Comparison of ENCODE assay signal across 8 mouse cellular contexts in genomic region chr13:97439216-97439979, GRCm38 (mm10).
DNase-seq lines count a peak whose midpoint lies in the region; ATAC-seq and TF ChIP-seq lines count a peak whose summit lies in the region.

No protein-coding gene starts in this region.

- H3K27ac ChIP-seq in heart, embryonic 10.5 days, result peak overlapping the region; percentile 85
- peak overlapping the region; percentile 52 for H3K27ac ChIP-seq in ES-Bruce4 (ENCODE audit: insufficient read depth, low read length)
- H3K27ac ChIP-seq in embryonic facial prominence, embryonic 14.5 days (replicated peaks; ENCODE audit: low read depth, low read length), result peak overlapping the region; percentile 22; the same call in 1 of the 2 replicates
- no peak overlapping the region for H3K27ac ChIP-seq in limb, embryonic 13.5 days
- peak overlapping the region; percentile 18 for H3K27ac ChIP-seq in neural tube, embryonic 14.5 days (ENCODE audit: low read depth, low read length)

- intact Hi-C loops in heart, postnatal 36 days (cut with DNase I), result loop anchor here (5.0 to 10.0 kb wide), 2 partner anchors 142 to 495 kb away; no protein-coding TSS in a partner anchor
- intact Hi-C loops in left cerebral cortex, postnatal 25 days (cut with DNase I), result loop anchor here (5.0 kb wide), 1 partner anchor 197 kb away; the partner anchor contains the start of gene Enc1

- peak overlapping the region; percentile 53 for H3K9ac ChIP-seq in ES-Bruce4 (ENCODE audit: low read depth, poor library complexity, severe bottlenecking)
- no peak overlapping the region for H3K9ac ChIP-seq in embryonic facial prominence, embryonic 14.5 days (ENCODE audit: low read depth, low read length)
- H3K9ac ChIP-seq in limb, embryonic 13.5 days, result 0 out of 2 replicates have a peak overlapping the region, but pooled peaks have one; percentile 5
- H3K9ac ChIP-seq in neural tube, embryonic 14.5 days (replicated peaks; ENCODE audit: low read depth, low read length), result no peak overlapping the region; the same call in 1 of the 2 replicates

- TF ChIP-seq EP300 in ES-Bruce4 (IDR thresholded peaks at IDR 0.05; ENCODE audit: insufficient read depth, low read depth, low read length), result 0 out of 2 replicates have a peak, but pooled peaks have one; percentile 11

- H3K4me3 ChIP-seq in heart, embryonic 10.5 days, result peak overlapping the region; percentile 45
- peak overlapping the region; percentile 10 for H3K4me3 ChIP-seq in ES-Bruce4 (ENCODE audit: low read depth, low read length)
- no peak overlapping the region for H3K4me3 ChIP-seq in embryonic facial prominence, embryonic 14.5 days (ENCODE audit: low read depth, low read length)
- H3K4me3 ChIP-seq in limb, embryonic 13.5 days, result no peak overlapping the region
- H3K4me3 ChIP-seq in neural tube, embryonic 14.5 days (ENCODE audit: low read depth, low read length), result no peak overlapping the region

- H3K27me3 ChIP-seq in heart, embryonic 10.5 days (ENCODE audit: insufficient read depth, poor library complexity, severe bottlenecking), result no peaks in the 10 kb centered on the region
- H3K27me3 ChIP-seq in ES-Bruce4 (ENCODE audit: control insufficient read depth, insufficient read depth, low read length, poor library complexity, severe bottlenecking), result no peaks in the 10 kb centered on the region
- H3K27me3 ChIP-seq in embryonic facial prominence, embryonic 14.5 days (replicated peaks; ENCODE audit: control insufficient read depth, insufficient read depth, low read length), result no peaks in the 10 kb centered on the region
- peaks cover 6% of the 10 kb centered on the region; the same call in 1 of the 2 replicates for H3K27me3 ChIP-seq in limb, embryonic 13.5 days
- H3K27me3 ChIP-seq in neural tube, embryonic 14.5 days (ENCODE audit: control insufficient read depth, insufficient read depth, low read length), result no peaks in the 10 kb centered on the region

- no peak for TF ChIP-seq POLR2A in ES-Bruce4 (IDR thresholded peaks at IDR 0.05; ENCODE audit: insufficient read depth, low read length)

- H3K9me3 ChIP-seq in heart, embryonic 10.5 days, result no peaks in the 10 kb centered on the region
- no peaks in the 10 kb centered on the region for H3K9me3 ChIP-seq in ES-Bruce4 (replicated peaks; ENCODE audit: control insufficient read depth, insufficient read depth, low read length, poor library complexity, severe bottlenecking)
- H3K9me3 ChIP-seq in embryonic facial prominence, embryonic 14.5 days (ENCODE audit: control insufficient read depth, low read length), result no peaks in the 10 kb centered on the region
- H3K9me3 ChIP-seq in limb, embryonic 13.5 days, result no peaks in the 10 kb centered on the region
- no peaks in the 10 kb centered on the region for H3K9me3 ChIP-seq in neural tube, embryonic 14.5 days (ENCODE audit: control insufficient read depth, low read length)

- WGBS in heart, embryonic 10.5 days, result 10% methylated on average over 16 of the region's 16 CpGs
- 12% methylated on average over 16 of the region's 16 CpGs for WGBS in embryonic facial prominence, embryonic 14.5 days
- WGBS in limb, embryonic 13.5 days, result 20% methylated on average over 16 of the region's 16 CpGs
- 4% methylated on average over 16 of the region's 16 CpGs for WGBS in neural tube, embryonic 14.5 days

- ATAC-seq in embryonic facial prominence, embryonic 14.5 days (ENCODE audit: low read depth), result peak; percentile 39
- no peak for ATAC-seq in limb, embryonic 13.5 days (ENCODE audit: low FRiP score, low read depth)
- ATAC-seq in neural tube, embryonic 14.5 days (ENCODE audit: low read depth), result peak; percentile 28; the same call in 1 of the 2 replicates

- peak overlapping the region; percentile 6; the same call in 1 of the 2 replicates for H3K4me2 ChIP-seq in embryonic facial prominence, embryonic 14.5 days (ENCODE audit: low read depth, low read length)
- peak overlapping the region; percentile 41 for H3K4me2 ChIP-seq in limb, embryonic 13.5 days (replicated peaks)
- H3K4me2 ChIP-seq in neural tube, embryonic 14.5 days (ENCODE audit: low read depth, low read length), result peak overlapping the region; percentile 29

- DNase-seq in heart, embryonic 10.5 days (ENCODE audit: low spot score), result no peak
- no peak for DNase-seq in heart, postnatal 36 days
- DNase-seq in embryonic facial prominence, embryonic 14.5 days (ENCODE audit: low spot score), result peak; percentile 84
- no peak for DNase-seq in left cerebral cortex, postnatal 25 days (ENCODE audit: low spot score in 2 of 2)
- DNase-seq in kidney, postnatal 14 days, result no peak

- no peaks in the 10 kb centered on the region for H3K36me3 ChIP-seq in heart, embryonic 10.5 days
- no peaks in the 10 kb centered on the region for H3K36me3 ChIP-seq in ES-Bruce4 (ENCODE audit: control insufficient read depth, insufficient read depth, low read length, poor library complexity, severe bottlenecking)
- no peaks in the 10 kb centered on the region for H3K36me3 ChIP-seq in embryonic facial prominence, embryonic 14.5 days (ENCODE audit: control insufficient read depth, insufficient read depth, low read length)
- H3K36me3 ChIP-seq in limb, embryonic 13.5 days, result no peaks in the 10 kb centered on the region
- no peaks in the 10 kb centered on the region for H3K36me3 ChIP-seq in neural tube, embryonic 14.5 days (ENCODE audit: control insufficient read depth, insufficient read depth, low read length)

- TF ChIP-seq CTCF in ES-Bruce4 (IDR thresholded peaks at IDR 0.05; ENCODE audit: low read depth, low read length), result no peak

- peaks cover 77% of the 10 kb centered on the region for H3K4me1 ChIP-seq in heart, embryonic 10.5 days
- peaks cover 5% of the 10 kb centered on the region for H3K4me1 ChIP-seq in ES-Bruce4 (ENCODE audit: control insufficient read depth, insufficient read depth, low read length)
- H3K4me1 ChIP-seq in embryonic facial prominence, embryonic 14.5 days (ENCODE audit: control insufficient read depth, insufficient read depth, low read length), result peaks cover 41% of the 10 kb centered on the region
- H3K4me1 ChIP-seq in limb, embryonic 13.5 days, result peaks cover 61% of the 10 kb centered on the region
- H3K4me1 ChIP-seq in neural tube, embryonic 14.5 days (ENCODE audit: control insufficient read depth, insufficient read depth, low read length), result peaks cover 52% of the 10 kb centered on the region

Comparison
In these comparisons a context has a peak if more than half of its experiments do, and no peak if none do; other contexts are left out.
1. H3K4me3 ChIP-seq: peak in heart, embryonic 10.5 days (single experiment) and ES-Bruce4 (single experiment); none in embryonic facial prominence, embryonic 14.5 days (single experiment), limb, embryonic 13.5 days (single experiment) and neural tube, embryonic 14.5 days (single experiment).
2. H3K9ac ChIP-seq: peak in ES-Bruce4 (single experiment) and limb, embryonic 13.5 days (single experiment); none in embryonic facial prominence, embryonic 14.5 days (single experiment) and neural tube, embryonic 14.5 days (single experiment).
3. Peak in every context shown above with its lines, with median percentiles within 50 percentile points of each other: H3K4me2 ChIP-seq.